Mouse (Mus musculus): ENCODE data around the gene Top2a. TPM values are rescaled to one million over a fixed set of nuclear protein-coding genes. Genes with fewer than 3 reads are reported as not detected.

Gene Top2a
- polyA plus RNA-seq, 1 experiment = 161 TPM

- peak; percentile 84 for TF ChIP-seq CTCF (IDR thresholded peaks at IDR 0.05; ENCODE audit: control insufficient read depth, insufficient read depth, low read length)
- TF ChIP-seq POLR2A (IDR thresholded peaks at IDR 0.05; ENCODE audit: borderline replicate concordance, control insufficient read depth, low read depth, low read length) = no peak
- WGBS = 54% methylated on average over 5 of the region's 5 CpGs
- no peak overlapping the region for H3K27ac ChIP-seq (ENCODE audit: control insufficient read depth, insufficient read depth, low read depth, low read length, poor library complexity)
- no peak overlapping the region for H3K4me3 ChIP-seq (replicated peaks; ENCODE audit: control insufficient read depth, low read depth, low read length)
- no peaks in the 10 kb centered on the region for H3K4me1 ChIP-seq (ENCODE audit: control insufficient read depth, insufficient read depth, low read length)
Measured at GRCm38 (mm10) chr11:98974871-98975719, 48.9 kb downstream of the Top2a start.

GRCm38 (mm10) chr11:98974213-98974612, 49.8 kb downstream of the Top2a start:
- H3K4me3 ChIP-seq (replicated peaks; ENCODE audit: control insufficient read depth, low read depth, low read length) = no peak overlapping the region
- no peak overlapping the region for H3K27ac ChIP-seq (ENCODE audit: control insufficient read depth, insufficient read depth, low read depth, low read length, poor library complexity)
- no peaks in the 10 kb centered on the region for H3K4me1 ChIP-seq (ENCODE audit: control insufficient read depth, insufficient read depth, low read length)
- no peak for TF ChIP-seq POLR2A (IDR thresholded peaks at IDR 0.05; ENCODE audit: borderline replicate concordance, control insufficient read depth, low read depth, low read length)
- no peak for TF ChIP-seq CTCF (IDR thresholded peaks at IDR 0.05; ENCODE audit: control insufficient read depth, insufficient read depth, low read length)
- WGBS = 79% methylated on average over 6 of the region's 6 CpGs

- H3K4me1 ChIP-seq (ENCODE audit: control insufficient read depth, insufficient read depth, low read length) = no peaks in the 10 kb centered on the region
- WGBS = 89% methylated on average over 14 of the region's 14 CpGs
- no peak overlapping the region for H3K4me3 ChIP-seq (replicated peaks; ENCODE audit: control insufficient read depth, low read depth, low read length)
- TF ChIP-seq CTCF (IDR thresholded peaks at IDR 0.05; ENCODE audit: control insufficient read depth, insufficient read depth, low read length) (no peak), POLR2A (IDR thresholded peaks at IDR 0.05; ENCODE audit: borderline replicate concordance, control insufficient read depth, low read depth, low read length) (no peak)
- no peak overlapping the region for H3K27ac ChIP-seq (ENCODE audit: control insufficient read depth, insufficient read depth, low read depth, low read length, poor library complexity)
Measured at GRCm38 (mm10) chr11:98973584-98973983, 50.4 kb downstream of the Top2a start.

- no peak for TF ChIP-seq CTCF (IDR thresholded peaks at IDR 0.05; ENCODE audit: control insufficient read depth, insufficient read depth, low read length)
- TF ChIP-seq POLR2A (IDR thresholded peaks at IDR 0.05; ENCODE audit: borderline replicate concordance, control insufficient read depth, low read depth, low read length) = no peak
- H3K4me3 ChIP-seq (replicated peaks; ENCODE audit: control insufficient read depth, low read depth, low read length) = no peak overlapping the region
- 73% methylated on average over 9 of the region's 9 CpGs for WGBS
- H3K27ac ChIP-seq (ENCODE audit: control insufficient read depth, insufficient read depth, low read depth, low read length, poor library complexity) = no peak overlapping the region
- no peaks in the 10 kb centered on the region for H3K4me1 ChIP-seq (ENCODE audit: control insufficient read depth, insufficient read depth, low read length)
Measured at GRCm38 (mm10) chr11:98972801-98973360, 51.1 kb downstream of the Top2a start.

GRCm38 (mm10) chr11:98972215-98972614, 51.8 kb downstream of the Top2a start:
- no peaks in the 10 kb centered on the region for H3K4me1 ChIP-seq (ENCODE audit: control insufficient read depth, insufficient read depth, low read length)
- TF ChIP-seq CTCF (IDR thresholded peaks at IDR 0.05; ENCODE audit: control insufficient read depth, insufficient read depth, low read length) (peak; percentile 91), POLR2A (IDR thresholded peaks at IDR 0.05; ENCODE audit: borderline replicate concordance, control insufficient read depth, low read depth, low read length) (no peak)
- H3K4me3 ChIP-seq (replicated peaks; ENCODE audit: control insufficient read depth, low read depth, low read length) = no peak overlapping the region
- WGBS = 57% methylated on average over 9 of the region's 9 CpGs
- no peak overlapping the region for H3K27ac ChIP-seq (ENCODE audit: control insufficient read depth, insufficient read depth, low read depth, low read length, poor library complexity)

GRCm38 (mm10) chr11:98971316-98972031, 52.5 kb downstream of the Top2a start:
- no peak for TF ChIP-seq CTCF (IDR thresholded peaks at IDR 0.05; ENCODE audit: control insufficient read depth, insufficient read depth, low read length)
- TF ChIP-seq POLR2A (IDR thresholded peaks at IDR 0.05; ENCODE audit: borderline replicate concordance, control insufficient read depth, low read depth, low read length) = no peak
- WGBS = 84% methylated on average over 23 of the region's 23 CpGs
- H3K4me3 ChIP-seq (replicated peaks; ENCODE audit: control insufficient read depth, low read depth, low read length) = no peak overlapping the region
- no peaks in the 10 kb centered on the region for H3K4me1 ChIP-seq (ENCODE audit: control insufficient read depth, insufficient read depth, low read length)
- no peak overlapping the region for H3K27ac ChIP-seq (ENCODE audit: control insufficient read depth, insufficient read depth, low read depth, low read length, poor library complexity)

GRCm38 (mm10) chr11:98970191-98970925, 53.6 kb downstream of the Top2a start:
- 85% methylated on average over 29 of the region's 29 CpGs for WGBS
- Histone ChIP-seq H3K4me1 (ENCODE audit: control insufficient read depth, insufficient read depth, low read length) (no peaks in the 10 kb centered on the region), H3K27ac (ENCODE audit: control insufficient read depth, insufficient read depth, low read depth, low read length, poor library complexity) (no peak overlapping the region), H3K4me3 (replicated peaks; ENCODE audit: control insufficient read depth, low read depth, low read length) (no peak overlapping the region)
- TF ChIP-seq CTCF (IDR thresholded peaks at IDR 0.05; ENCODE audit: control insufficient read depth, insufficient read depth, low read length) = no peak
- no peak for TF ChIP-seq POLR2A (IDR thresholded peaks at IDR 0.05; ENCODE audit: borderline replicate concordance, control insufficient read depth, low read depth, low read length)

Data from bone marrow, adult 2 months (tissue).